In genomic region chr13:112902176-112902575, GRCm38 (mm10) we compare ENCODE assay signal across 24 mouse cellular contexts.
"Had no signal": no experiment of that assay in that cellular context is flagged by ENCODE, and none has a peak within 500 bp of the region (broad histone marks: within the 10 kb centered on the region; RNA-seq: fewer than 3 reads in every experiment).

No protein-coding gene starts in this region.

- DNase-seq: gastrocnemius, adult 2 months; gastrocnemius, postnatal 10 days; gastrocnemius, postnatal 25 days; heart, adult 18-20 months; heart, postnatal 10 days; heart, postnatal 4 days; kidney, postnatal 10 days; kidney, postnatal 25 days; layer of hippocampus, adult 9-11 months; liver; liver, embryonic 13.5 days had no signal

- H3K9ac ChIP-seq: heart, embryonic 12.5 days; hindbrain, embryonic 12.5 days; hindbrain, embryonic 14.5 days; intestine, embryonic 15.5 days; limb, embryonic 12.5 days; liver, embryonic 13.5 days had no signal

- ATAC-seq: forebrain, embryonic 16.5 days; hindbrain, embryonic 16.5 days; inflammation-experienced regulatory T-cells, adult 6 months; intestine, embryonic 15.5 days; intestine, postnatal 0 days had no signal

- H3K27me3 ChIP-seq: heart, embryonic 12.5 days; hindbrain, embryonic 12.5 days; intestine, embryonic 15.5 days; limb, embryonic 12.5 days; liver, embryonic 13.5 days had no signal

- H3K27ac ChIP-seq: gastrocnemius, adult 2 months; heart, embryonic 10.5 days; hindbrain, embryonic 10.5 days; hindbrain, embryonic 12.5 days; hindbrain, embryonic 14.5 days; intestine, embryonic 15.5 days; left cerebral cortex, adult 2 months; limb, embryonic 10.5 days; limb, embryonic 12.5 days; liver, embryonic 13.5 days had no signal

- H3K4me1 ChIP-seq: heart, embryonic 10.5 days; heart, embryonic 12.5 days; hindbrain, embryonic 10.5 days; hindbrain, embryonic 12.5 days; intestine, embryonic 15.5 days; limb, embryonic 10.5 days; limb, embryonic 12.5 days; liver, embryonic 13.5 days had no signal

- H3K4me2 ChIP-seq: heart, embryonic 12.5 days; hindbrain, embryonic 12.5 days; hindbrain, embryonic 14.5 days; intestine, embryonic 15.5 days; limb, embryonic 12.5 days; liver, embryonic 13.5 days had no signal

- H3K4me3 ChIP-seq: gastrocnemius, adult 2 months; heart, embryonic 10.5 days; heart, embryonic 12.5 days; hindbrain, embryonic 10.5 days; hindbrain, embryonic 12.5 days; intestine, embryonic 15.5 days; left cerebral cortex, adult 2 months; limb, embryonic 10.5 days; limb, embryonic 12.5 days; liver, embryonic 13.5 days had no signal

- H3K9me3 ChIP-seq: heart, embryonic 10.5 days; heart, embryonic 12.5 days; hindbrain, embryonic 10.5 days; hindbrain, embryonic 12.5 days; intestine, embryonic 15.5 days; limb, embryonic 10.5 days; limb, embryonic 12.5 days; liver, embryonic 13.5 days had no signal
